Mouse (Mus musculus) liver (tissue): ENCODE measurements around the gene Eml1.
"Not testable (repeated sequence)": the region's sequence is repeated elsewhere in the genome, so short reads cannot be mapped to it uniquely, and the experiment has no call there.

Experiments
- DNase-seq: peaks from one replicate; pipeline ENCODE4 v3.0.0-alpha.2; 2020; ENCODE audit warnings: mixed read lengths

The Eml1 gene

GRCm38 (mm10) chr12:108489076-108489475 is 118.3 kb downstream of the Eml1 start:
- DNase-seq = no peak

DNA sequence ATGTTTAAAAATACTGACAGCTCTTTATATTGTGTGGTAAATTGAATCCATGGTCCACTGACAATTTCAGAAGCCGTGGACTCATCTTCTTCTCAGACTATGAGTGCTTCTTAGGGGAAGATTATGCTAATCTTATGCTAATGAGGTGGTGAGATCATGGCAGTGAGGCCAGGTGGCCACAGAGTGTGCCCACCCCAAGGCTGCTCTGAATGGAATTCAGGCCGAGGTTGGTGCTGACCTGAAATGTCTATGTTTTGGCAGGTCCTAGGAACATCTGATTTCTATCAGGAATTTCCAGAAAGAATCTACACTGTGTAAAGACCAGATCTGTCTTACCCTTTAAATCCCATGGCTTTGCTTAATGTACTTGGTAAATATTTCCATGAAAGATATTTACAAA is 119.0 kb downstream of the Eml1 start:
- no peak for DNase-seq

DNA sequence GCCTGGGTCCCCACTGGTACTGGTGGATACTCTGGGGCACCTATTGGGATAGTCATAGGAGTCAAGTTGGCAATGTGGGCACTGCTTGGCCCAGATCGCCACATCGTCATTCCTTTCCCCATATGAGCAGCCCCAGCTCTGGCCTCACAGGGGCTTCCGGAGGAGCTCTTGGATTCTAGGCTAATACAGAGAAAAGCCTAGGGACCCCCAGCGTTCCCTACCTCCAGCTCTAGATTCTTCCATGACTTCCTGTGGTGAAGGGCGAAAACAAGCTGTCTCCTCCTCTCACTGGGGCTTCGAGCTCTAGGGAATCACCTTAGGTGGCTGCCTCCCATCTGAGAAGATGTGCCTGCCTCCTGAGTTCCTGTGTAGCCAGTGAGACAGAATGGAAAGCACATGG is 119.6 kb downstream of the Eml1 start:
- DNase-seq = no peak

DNA sequence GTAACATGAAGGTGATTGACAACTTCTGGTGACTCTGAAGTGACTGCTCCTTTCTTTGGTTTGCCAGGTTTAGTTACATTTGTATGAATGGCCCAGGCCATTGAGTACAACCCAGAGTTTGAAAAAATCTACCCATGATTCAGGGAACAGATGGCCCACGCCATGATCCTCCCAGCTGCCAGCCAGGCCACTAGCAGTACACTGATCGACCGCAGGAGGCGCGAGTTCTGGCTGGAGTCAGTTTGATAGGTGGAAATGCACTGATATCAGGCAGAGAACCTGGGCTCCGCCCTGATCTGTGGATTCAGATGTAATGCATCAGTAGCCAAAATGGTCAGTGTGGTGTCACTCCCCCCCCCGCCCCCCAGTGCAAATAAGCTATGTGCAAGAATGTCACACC is 120.2 kb downstream of the Eml1 start:
- no peak for DNase-seq

GRCm38 (mm10) chr12:108494011-108494541 is 123.3 kb downstream of the Eml1 start:
- DNase-seq = no peak

GRCm38 (mm10) chr12:108495455-108496235 is 124.9 kb downstream of the Eml1 start:
- no peak for DNase-seq

- no peak for DNase-seq
Observed at GRCm38 (mm10) chr12:108503064-108503463, 132.3 kb downstream of the Eml1 start.

DNA sequence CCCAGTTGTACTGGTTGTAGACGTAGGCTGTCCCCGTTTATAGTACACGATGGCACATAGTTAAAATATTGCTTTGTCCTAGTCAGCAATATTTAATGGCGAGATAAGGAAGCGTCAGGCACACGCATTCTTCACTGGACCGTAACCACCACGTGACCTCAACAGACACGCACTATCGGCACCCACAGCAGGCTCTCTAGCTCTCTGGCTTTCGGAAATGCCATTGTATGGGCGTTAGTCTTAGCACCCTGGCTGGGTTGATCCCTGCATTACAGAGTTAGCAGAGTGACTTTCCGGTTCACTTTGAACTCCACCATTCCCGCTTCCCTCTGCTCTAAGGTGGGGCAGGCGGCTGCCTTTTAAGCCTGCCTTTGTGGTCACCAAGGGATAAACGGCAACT is 132.8 kb downstream of the Eml1 start:
- DNase-seq = peak; percentile 34

DNA sequence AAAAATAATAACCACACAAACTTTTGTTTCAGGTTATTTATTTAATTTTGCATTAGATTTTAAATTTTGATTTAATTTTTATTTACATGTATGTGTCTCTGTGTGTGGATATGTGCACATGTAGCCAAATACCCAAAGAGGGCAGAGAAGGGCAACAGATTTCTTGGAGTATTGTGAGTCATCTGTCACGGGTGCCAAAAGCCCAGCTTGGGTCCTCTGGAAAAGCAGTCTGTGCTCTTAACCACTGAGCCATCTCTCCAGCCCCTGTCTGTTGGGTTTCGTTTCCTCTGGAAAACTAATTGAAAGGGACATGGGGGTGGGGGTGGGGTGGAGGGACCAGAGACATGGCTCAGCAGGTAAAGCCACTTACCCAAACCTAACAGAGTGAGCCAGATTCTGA is 135.1 kb downstream of the Eml1 start:
- no peak for DNase-seq

DNA sequence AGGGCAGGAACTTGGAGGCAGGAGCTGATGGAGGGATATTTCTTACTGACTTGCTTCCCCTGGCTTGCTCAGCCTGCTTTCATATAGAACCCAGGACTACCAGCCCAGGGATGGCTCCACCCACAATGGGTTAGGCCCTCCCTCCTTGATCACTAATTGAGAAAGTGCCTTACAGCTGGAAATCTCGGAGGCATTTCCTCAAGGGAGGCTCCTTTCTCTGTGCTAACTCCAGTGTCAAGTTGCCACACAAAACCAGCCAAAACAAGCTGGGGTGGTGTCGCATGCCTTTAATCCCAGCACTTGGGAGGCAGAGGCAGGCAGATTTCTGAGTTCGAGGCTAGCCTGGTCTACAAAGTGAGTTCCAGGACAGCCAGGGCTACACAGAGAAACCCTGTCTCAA is 136.3 kb downstream of the Eml1 start:
- DNase-seq = not testable (repeated sequence)

- no peak for DNase-seq
Observed at GRCm38 (mm10) chr12:108510571-108510970, 139.8 kb downstream of the Eml1 start.

DNA sequence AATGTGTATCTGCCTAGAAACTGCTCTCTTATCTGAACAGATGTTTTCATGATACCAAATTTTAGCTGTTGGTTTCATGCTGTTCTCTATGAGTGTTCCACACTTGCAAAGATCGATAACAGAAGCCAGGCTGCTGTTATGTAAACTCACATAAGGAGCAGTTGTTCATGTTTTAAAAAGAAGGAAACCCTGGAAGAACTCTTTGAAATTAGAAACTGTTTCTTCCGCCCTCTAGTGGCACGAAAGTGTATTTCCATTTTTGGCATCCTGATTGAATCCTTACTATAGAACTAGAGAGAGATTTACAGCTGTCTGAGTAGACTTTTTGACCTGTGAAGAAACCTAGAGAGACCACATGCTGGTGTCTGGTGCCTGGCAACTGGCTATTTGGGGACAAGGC is 140.3 kb downstream of the Eml1 start:
- no peak for DNase-seq

GRCm38 (mm10) chr12:108515464-108515863 is 144.7 kb downstream of the Eml1 start:
- no peak for DNase-seq

DNA sequence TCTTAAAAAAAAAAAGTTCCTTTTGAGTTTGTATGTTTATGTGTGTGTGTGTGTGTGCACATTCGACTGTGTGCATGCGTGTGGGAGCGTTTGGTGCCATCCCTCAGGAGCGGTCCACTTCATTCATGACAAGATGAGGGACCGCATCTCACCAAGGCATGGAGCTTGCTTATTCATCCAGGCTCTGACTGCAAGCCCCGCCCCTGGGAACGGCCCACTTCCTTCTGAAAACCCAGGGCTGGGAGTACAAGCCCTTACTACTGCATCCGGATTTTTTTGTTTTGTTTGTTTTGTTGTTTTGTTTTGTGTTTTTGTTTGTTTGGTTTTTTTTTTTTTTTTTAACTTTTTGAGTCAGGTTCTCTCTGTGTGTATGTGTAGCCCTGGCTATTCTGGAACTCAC is 148.6 kb downstream of the Eml1 start:
- no peak for DNase-seq

GRCm38 (mm10) chr12:108529214-108529613 is 158.5 kb downstream of the Eml1 start:
- peak; percentile 43 for DNase-seq

DNA sequence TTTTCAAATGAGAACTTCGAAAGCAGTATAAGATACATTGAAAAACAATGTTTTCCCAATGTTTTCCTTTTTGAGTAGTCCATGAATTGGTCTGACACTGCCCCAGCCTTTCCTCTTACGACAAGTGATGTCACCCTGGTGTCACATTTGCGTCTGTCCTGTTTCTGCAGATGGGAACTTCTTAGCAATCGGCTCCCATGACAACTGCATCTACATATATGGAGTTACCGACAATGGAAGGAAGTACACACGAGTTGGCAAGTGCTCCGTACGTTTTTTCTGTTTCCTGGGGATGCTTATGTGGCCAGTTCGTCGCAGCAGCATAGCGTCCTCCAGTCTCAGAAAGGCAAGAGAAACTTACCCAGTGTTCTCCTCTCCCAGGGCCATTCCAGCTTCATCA is 163.7 kb downstream of the Eml1 start:
- no peak for DNase-seq

DNA sequence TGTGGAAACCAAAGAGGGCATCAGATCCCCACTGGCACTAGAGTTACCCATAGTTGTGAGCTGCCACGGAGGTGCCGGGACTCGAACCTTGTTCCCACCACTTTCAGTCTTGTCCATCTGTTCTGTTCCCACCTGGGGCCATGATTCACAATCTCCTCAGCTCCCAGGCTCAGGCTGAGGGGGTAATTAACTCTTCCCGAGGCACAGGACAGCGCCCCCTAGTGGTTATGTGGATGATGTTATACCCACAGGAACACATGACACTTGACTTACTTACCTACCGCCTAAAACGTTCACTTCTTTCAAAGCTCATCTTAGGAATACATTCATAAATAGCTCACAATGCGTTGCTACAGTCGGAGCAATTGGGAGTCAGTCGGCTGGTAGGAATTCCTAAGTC is 165.7 kb downstream of the Eml1 start:
- DNase-seq = no peak

GRCm38 (mm10) chr12:108541088-108541487 is 170.3 kb downstream of the Eml1 start:
- peak; percentile 26 for DNase-seq

DNA sequence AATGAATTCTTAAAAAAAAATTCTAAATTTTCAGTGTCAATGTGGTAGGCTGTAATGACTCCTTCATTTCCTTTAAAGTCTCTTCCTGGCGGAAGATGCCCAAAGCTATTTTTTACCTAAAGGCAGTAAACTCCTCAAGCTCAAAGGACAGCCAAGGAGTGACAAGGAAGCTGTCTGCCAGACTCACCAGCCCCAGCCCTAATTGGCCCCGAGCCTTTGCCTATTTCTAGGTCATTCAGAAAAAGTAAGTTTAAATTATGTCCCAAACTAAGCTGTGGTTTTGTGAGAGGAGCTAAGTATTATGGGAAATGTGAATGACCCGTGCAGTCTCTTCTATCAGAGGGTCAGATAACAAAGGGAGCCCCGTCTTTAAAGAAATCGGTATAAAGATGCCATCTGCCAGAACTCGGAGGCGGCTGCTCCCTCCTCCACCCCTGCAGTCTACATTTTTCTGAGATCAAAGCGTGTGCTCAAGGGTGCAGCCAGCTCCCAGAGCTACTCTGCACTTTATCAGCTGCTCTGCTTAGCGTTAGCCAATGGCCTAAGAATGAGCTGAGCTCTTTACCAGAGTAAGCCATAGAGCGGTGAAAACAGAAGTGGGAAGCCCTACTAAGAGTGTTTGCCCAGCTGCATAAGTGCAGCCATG is 175.9 kb downstream of the Eml1 start:
- no peak for DNase-seq

GRCm38 (mm10) chr12:108547251-108547875 is 176.6 kb downstream of the Eml1 start:
- DNase-seq = no peak

- DNase-seq = no peak
Observed at GRCm38 (mm10) chr12:108551731-108552130, 181.0 kb downstream of the Eml1 start.

DNA sequence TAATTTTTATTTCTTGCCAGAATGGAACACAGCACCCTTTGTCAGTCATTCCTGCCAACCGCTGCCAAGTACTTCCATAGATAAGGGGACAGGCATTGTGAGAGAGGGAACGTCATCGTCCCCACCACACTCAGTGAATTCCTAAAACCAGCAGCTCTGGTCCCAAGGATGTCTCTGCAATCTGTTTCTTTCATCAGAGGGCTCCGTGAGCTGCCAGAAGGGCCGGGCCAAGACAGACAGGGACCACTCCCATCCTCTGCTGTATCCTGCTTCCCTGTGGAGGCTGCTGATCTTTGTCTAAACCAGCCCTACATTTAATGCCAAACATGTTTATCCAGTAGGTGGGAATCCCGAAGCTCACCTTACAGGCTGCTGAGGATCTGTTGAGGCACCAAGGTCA is 182.3 kb downstream of the Eml1 start:
- no peak for DNase-seq

- peak; percentile 88 for DNase-seq
Observed at GRCm38 (mm10) chr12:108554120-108554841, 183.5 kb downstream of the Eml1 start, which contains the start of gene Evl. Gene Evl (plus strand): TSS chr12:108554720.
